Mouse (Mus musculus) olfactory bulb, adult 2 months (tissue): ENCODE data around the gene Ydjc.

ENCODE experiments used
- CTCF ChIP-seq: fragments of 200-500 bp; IDR thresholded peaks from 2 replicates; pipeline ENCODE4 v1.5.1; 2012; ENCODE audit warnings: low read depth, mild to moderate bottlenecking, low read length, moderate library complexity; ENCODE audit not compliant: insufficient read depth
- POLR2A ChIP-seq: fragments of 200-500 bp; IDR thresholded peaks from 2 replicates; pipeline ENCODE4 v1.6.1; 2012; ENCODE audit warnings: mild to moderate bottlenecking, low read depth, low read length, moderate library complexity; ENCODE audit not compliant: insufficient read depth

DNA sequence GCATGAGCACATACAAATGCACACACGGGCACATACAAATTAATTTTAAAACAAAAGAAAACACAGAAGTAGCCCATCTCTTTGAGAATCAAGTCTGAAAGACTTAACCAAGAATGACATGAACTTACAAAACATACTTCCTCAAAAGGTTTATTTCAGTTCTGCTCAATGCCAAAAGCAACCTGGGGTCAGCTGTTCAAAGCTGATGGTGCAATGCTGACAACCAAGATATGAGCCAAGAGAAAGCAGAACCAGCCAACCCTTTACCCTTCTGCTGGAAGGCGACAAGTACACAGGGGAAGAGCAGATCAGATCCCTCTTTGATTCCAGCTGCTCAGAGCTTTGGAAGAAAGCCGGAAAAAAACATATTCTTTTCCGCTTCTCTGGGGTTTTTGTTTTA is 37.0 kb downstream of the Ydjc start:
- TF ChIP-seq CTCF (no peak), POLR2A (no peak)
